ENCODE assay signal across 25 mouse cellular contexts in the genomic region with DNA sequence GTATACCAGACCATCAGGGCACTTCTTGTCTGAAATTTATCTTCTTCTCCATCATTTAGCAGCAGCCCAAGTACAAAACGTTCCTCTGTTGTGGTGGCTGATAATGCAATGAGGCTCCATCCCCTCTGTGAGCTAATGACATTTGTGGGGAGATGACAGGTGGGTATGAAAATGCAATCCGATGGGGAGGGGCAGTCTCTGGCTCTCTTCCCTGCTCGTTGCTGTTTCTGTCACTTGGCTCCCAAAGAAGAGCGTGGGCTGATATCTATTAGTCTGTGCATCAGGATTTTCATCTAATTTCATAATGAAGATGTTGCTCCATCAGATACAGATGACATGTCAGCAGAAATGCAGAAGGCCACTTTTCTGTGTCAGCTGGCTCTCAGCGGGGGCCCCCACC.
"Had no signal": no experiment of that assay in that cellular context is flagged by ENCODE, and none has a peak within 500 bp of the region (broad histone marks: within the 10 kb centered on the region; RNA-seq: fewer than 3 reads in every experiment).

No protein-coding gene starts in this region.

- DNase-seq: cerebellum, adult 2 months; cerebellum, adult 8-10 months; cerebellum, adult 9-10 months; cerebellum, adult 9-11 months; cerebellum, postnatal 14 days; cerebellum, postnatal 25 days; cerebellum, postnatal 36 days; embryo, embryonic 11 days; forebrain, postnatal 0 days; gastrocnemius, adult 2 months; gastrocnemius, postnatal 10 days; gastrocnemius, postnatal 14 days; gastrocnemius, postnatal 25 days; gastrocnemius, postnatal 36 days; heart, adult 18-20 months; heart, adult 2 months had no signal

- H3K4me3 ChIP-seq: embryonic facial prominence, embryonic 10.5 days; embryonic facial prominence, embryonic 12.5 days; embryonic facial prominence, embryonic 13.5 days; embryonic facial prominence, embryonic 15.5 days; erythroblast, embryonic 14.5 days; forebrain, embryonic 10.5 days; forebrain, embryonic 12.5 days; forebrain, embryonic 13.5 days; forebrain, embryonic 15.5 days; gastrocnemius, adult 2 months; heart, adult 2 months had no signal

- H3K27ac ChIP-seq: embryonic facial prominence, embryonic 10.5 days; embryonic facial prominence, embryonic 12.5 days; embryonic facial prominence, embryonic 13.5 days; embryonic facial prominence, embryonic 15.5 days; forebrain, embryonic 10.5 days; forebrain, embryonic 12.5 days; forebrain, embryonic 13.5 days; forebrain, embryonic 15.5 days; gastrocnemius, adult 2 months; heart, adult 2 months had no signal
